Mouse (Mus musculus): ENCODE measurements at regions not wholly inside any gene's neighbourhood (a gene's known extent, or its start where the extent isn't known, plus 50 kb on each side); places are given as distances from the start of the nearest gene placed in this dataset.
"Not testable (repeated sequence)": the region's sequence is repeated elsewhere in the genome, so short reads cannot be mapped to it uniquely, and the experiment has no call there.

DNA sequence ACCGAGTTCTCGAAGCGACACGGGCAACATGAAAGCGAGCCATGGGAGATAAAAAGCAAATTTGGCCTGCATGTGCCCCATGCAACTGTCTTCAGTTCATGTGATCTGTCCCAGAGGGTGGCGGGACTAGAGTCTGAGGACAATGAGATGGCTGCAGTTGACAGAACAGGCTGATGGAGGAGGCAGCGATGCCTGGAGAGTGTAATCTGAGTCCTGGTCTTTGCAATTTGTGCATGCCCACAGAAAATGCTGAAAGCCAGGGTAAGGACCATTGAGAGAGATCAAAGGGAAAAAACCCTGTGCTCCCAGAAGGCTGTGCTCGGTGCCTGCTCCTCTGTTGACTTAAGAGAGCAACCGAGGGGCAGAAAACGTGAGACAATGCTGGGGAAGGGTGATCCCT lies 624.8 kb upstream of the BB014433 start:
- DNase-seq (ENCODE audit: low read depth, low spot score), result no peak

DNA sequence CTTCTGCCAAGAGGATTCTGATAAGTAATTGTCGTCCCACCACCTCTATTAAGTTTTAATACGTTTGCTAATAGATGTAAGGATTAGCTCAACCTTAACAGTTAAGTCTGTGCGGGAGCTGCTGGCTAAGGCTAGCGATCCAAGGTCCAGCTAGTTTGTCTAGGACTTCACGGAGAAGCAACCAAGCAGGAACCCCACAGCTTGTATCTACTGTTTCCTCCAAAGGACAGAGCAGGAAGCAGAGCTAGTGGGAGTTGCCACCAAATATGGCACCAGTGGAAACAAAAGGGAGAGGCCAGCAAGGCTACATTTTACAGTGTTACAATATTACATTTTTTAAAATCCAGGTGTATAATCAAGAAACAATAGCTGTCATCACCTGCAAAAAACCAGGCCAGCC lies 624.4 kb upstream of the BB014433 start:
- no peak for DNase-seq (ENCODE audit: low read depth, low spot score)

DNA sequence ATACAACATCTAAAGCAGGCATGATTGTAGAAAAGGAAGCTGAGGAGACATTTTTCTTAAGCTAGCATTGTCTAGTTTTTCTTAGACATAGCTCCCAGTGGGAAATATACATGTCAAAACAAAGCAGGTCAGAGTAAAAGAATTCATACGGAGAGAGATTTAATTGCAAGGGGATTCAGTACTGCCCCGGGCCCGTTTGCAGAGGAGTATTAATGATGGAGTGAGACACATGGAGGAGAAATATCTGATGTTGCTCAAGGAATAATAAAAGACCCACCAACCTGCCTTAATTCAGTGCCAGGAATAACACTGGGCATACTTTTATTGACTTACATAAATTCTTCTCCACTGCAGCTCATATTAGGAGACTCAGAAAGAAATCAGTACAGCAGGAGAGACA lies 623.6 kb upstream of the BB014433 start:
- no peak for DNase-seq (ENCODE audit: low read depth, low spot score)

DNA sequence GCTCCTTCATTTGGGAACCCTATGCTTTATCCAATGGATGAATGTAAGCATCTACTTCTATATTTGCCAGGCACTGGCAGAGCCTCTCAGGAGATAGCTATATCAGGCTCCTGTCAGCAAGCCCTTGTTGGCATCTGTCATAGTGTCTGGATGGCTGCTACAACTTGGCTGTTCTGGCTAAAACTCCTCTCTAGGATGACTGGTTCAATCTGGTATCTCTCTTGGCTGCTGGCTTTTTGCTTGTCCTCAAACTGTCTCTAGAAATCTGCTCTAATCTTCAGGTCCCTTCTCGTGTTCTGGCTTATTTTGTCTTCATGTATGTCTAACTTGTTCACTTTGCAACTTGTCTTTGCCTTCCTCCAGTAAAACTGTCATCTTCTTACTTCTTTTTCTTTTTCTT lies 614.7 kb upstream of the BB014433 start:
- no peak for DNase-seq (ENCODE audit: low read depth, low spot score)

DNA sequence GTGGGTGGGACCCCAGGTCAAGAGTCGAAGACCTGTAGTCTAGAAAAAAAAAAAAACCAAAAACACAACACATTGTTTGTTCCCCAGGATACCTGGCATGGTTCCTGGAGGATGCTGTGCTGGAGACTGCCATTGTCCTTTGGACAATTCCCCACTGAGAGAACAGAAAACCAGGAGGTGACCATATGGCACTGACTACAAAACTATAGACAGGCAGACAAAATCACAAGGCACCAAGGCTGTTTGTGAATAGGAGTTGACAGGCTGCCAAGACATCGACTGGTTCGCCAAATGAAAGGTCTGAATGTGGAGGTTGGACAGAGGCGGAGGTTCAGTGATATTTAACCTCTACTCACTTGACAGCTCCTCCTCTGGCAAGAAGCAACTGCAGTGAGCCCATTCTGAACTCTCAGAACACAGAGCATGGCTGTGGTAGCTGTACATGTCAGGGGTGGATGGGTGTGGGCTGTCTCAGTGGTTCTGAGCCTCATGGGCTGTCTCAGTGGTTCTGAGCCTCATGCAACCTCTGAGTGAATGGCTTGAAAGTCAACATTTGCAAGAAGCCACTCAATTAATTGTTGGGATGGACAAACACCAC lies 589.0 kb upstream of the BB014433 start:
- no peak for DNase-seq (ENCODE audit: low read depth, low spot score)

DNA sequence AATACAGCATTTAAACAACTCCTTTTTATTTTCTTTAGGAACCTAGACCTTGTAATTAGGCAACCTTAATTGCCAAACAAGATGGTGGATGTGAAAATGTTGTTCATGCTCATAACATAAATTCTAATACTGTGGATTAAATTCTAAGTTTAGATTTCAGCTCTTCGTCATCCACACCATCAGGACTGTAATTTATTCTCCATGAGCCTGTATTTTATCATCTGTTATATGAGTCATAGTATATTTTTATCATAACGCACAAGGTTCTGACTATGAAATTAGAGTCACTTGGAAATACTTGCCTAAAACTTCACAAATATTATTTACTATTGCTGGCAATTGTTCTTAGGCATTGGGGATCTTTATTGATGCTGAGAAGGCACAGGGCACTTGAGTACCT lies 582.7 kb upstream of the BB014433 start:
- no peak for DNase-seq (ENCODE audit: low read depth, low spot score)

DNA sequence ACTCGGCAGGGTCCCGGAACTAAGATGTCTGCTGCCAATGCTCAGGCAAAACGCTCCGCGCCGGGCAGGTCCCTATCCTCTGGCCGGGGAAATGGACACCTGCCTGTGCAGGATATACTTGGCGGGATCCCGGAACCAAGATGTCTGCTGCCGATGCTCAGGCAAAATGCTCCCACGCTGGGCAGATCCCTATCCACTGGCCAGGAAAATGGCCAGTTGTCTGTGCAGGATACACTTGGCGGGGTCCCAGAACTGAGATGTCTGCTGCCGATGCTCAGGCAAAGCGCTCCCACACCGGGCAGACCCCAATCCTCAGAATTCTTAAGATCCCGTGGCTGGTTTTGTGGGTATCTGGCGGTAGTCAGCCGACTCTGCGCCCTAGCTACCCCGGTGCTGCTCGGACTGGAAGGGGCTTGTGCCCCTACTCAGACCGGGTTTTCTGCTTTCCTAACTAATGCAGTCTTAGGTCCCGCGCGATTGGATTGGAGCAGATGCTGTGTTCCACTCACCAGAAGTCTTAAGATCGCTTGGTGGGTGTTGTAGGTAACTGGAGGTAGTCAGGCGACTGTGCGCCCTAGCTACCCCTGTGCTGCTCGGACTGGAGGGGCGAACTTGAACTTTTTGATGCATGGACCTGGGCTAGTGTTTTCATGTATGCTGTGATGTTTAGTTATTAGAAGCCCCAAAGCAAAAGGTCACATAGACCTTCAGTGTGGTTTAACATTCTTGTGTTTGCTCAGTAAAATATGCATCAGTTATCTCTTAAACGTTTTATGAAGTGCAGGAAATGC lies 577.9 kb upstream of the BB014433 start:
- DNase-seq (ENCODE audit: low read depth, low spot score), result not testable (repeated sequence)

DNA sequence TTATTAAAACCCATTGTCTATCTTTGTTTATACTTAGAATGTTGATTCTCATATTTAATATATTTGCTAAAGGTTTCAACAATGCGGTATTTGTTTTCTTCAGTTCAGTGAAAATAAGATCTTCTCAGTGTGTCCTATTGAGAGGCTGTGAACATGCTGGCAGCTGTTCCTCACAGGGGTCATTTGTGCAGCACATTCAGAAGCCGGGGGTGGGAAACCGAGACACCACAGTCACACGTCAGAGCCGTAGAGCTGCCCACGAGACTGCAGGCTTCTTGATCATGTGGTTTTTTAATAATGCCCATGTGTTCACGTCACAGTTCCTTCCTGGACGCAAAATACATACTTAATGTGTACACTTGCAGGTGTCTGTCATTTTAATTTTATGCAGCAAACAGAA lies 564.3 kb upstream of the BB014433 start:
- no peak for DNase-seq (ENCODE audit: low read depth, low spot score)

DNA sequence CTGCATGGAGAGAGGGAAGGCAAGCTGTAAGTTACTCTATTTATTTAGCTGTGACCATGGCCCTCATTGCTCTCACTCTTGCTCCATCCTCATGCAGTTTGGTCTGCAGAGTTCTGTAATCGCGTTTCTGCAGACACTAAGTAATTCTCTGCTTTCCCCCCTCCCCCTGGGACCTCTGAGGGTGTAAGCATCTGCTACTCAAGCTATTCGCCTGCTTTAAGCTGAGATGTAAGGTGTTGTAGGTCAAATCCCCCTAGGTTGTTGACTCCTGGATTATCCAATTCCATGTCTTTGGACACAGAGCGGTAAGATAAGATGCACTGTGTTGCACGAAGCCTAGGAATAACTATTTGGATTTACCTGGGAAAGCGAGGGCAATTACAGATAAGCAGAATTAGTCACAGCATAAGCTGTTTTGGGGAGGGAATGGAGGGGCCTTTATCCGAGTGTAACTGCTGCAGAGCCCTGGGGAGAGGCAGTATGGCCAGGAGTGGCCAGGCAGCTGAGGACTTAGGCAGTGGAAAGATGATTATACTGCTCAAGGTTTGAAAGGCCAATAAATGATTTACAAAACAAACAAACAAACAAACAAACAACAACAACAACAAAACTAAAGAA lies 561.8 kb upstream of the BB014433 start:
- no peak for DNase-seq (ENCODE audit: low read depth, low spot score)

DNA sequence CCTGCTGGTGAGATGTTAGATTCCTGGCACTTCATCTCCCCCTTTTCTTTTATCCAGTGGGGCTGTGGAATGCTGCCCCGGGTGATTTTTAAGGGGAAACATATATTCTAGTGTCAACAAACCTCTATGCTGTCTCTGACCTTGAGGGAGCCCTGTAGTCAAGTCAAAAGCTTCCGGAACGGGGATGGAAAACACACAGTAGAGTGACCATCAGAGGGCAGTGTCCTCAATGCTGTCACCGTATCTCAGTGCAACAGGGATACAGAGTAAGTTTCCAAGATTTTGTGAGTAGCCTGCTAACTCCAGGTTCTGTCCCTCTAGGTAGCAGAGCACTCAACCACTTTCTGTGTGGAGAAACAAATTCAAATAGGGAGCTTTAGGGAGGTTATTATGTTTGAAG lies 555.7 kb upstream of the BB014433 start:
- DNase-seq (ENCODE audit: low read depth, low spot score), result no peak

DNA sequence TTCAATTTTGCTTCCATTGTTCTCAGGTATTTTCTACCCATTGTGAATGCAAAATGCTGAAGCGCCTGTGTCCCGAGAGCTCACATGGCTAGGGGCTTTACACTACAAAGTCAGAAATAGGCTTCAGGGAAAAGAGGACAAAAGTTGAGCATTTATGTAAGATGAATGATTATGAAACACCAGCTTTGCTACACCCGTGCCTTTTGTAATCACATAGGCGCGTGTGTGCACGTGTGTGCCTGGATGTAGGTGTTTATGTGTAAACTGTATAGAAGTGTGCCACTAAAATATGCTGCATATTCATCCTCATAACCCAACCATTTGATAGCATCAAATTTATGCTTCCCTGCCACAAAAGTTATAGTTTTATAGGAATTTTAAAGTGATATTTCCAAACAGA lies 547.2 kb upstream of the BB014433 start:
- DNase-seq (ENCODE audit: low read depth, low spot score), result no peak

DNA sequence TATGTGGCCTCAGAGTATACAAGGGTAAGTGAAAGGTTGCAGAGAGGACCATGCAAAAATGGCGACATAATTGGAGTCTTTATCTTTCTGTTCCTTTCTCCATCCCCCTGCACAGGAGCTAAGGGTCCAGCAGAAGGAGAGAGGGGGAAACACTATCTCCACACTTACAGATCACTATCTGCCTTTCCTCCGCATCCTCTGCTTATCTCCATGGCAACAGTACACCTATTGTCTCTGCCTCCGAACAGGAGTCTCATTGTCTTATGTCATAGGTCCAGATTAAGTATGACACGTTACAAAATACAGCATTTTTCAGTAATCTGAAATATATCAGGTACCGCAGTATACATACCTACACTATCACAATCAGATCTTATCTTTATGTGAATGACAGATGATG lies 537.9 kb upstream of the BB014433 start:
- DNase-seq (ENCODE audit: low read depth, low spot score), result no peak

DNA sequence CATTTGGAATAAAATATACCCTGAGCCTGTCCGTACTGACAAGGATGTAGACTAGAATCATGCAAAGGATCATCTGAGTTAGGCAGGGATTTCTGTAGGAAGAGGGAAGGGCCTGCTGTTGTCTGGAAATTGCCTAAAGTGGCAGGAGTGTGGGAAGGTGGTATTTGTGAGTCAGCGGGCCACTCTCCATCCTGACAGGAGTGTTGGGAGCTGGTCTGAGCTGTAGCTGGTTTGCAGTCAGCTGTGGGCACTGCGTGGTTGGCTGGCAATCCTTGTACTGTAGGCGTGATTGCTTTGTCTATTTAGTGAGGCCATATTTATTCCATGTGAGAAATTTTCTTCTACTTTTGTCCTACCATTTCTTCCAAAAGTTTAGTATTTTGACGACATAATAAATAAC lies 524.2 kb upstream of the BB014433 start:
- DNase-seq (ENCODE audit: low read depth, low spot score), result no peak

DNA sequence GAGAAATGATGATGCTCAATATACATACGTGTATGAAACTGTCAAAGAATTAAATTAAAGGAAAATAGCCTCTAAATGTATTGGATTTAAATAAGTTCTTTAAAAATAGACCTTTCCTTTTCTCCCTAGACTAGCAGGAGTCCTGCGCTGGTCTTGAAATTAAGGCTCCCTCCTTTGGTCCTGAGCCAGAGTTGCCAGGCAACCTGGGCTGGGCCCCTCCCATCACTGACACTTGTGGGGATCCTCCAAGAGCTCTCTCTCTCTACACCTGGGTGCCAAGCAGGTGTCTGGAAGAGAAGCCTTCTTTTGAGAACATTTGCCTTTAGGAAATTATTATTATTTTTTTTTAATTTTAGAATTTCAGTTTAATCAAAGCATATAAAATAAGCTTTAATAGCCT lies 521.9 kb upstream of the BB014433 start:
- DNase-seq (ENCODE audit: low read depth, low spot score), result no peak

DNA sequence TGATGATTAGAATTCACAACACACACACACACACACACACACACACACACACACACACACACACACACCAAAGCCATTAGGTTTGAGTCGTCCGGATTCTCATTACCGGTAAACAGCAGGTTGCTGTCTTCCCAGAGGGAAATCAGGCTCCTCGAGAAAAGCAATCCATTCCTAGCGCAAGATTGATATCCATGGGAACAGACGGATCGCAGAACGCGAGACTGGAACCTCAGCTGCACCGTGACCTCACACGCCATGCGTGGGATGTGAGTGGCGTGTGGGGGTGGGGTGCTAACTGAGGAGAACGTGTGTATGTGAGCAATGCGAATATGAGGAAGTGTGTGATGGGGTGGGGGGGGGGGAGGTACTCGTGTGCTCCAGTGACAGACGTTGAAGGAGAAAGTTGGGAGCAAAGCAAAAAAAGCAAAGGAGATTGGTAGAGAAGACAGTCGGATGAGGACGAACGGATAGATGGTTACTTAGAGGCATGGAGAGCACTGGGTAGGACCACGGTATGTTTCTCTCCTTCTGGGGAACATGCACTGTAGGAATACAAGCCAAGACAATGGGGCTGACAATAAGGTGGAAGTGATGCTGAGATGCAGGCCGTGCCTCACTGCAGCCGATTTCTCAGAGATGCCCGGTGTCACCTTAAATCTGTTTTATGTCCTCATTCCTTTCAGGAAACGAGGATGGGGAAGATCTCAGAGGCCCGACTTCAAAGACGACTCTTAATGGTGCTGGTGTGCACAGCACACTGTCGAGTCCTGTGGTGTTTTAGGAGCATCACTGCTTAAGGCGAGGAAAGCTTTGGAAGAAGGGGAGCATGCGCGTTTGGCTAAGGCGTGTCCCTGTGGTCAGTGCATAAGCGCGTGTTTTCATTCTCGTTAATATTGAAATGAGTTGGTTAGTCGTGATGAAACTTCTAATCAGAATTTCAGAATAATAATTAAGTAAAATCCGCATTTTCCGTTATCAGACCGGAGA lies 516.7 kb upstream of the BB014433 start:
- DNase-seq (ENCODE audit: low read depth, low spot score), result no peak

DNA sequence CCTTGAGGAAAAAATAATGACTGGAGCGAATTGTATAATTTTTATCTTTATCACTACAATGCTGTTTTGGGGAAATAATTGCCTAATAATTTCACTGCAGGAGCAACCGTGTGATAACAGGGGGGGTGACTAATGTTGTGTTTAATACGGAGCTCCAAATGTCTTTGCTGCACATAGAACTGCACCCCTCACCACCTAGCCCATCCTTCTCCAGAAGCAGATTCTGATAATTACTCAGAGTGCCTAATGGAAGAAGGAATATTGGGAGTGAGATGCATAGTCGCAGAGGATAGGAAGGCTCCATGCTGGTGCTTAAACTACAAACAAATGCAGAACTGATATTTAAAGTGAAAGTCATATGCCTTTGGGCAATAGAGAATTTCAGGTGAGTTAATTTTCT lies 486.1 kb upstream of the BB014433 start:
- DNase-seq (ENCODE audit: low read depth, low spot score), result no peak

DNA sequence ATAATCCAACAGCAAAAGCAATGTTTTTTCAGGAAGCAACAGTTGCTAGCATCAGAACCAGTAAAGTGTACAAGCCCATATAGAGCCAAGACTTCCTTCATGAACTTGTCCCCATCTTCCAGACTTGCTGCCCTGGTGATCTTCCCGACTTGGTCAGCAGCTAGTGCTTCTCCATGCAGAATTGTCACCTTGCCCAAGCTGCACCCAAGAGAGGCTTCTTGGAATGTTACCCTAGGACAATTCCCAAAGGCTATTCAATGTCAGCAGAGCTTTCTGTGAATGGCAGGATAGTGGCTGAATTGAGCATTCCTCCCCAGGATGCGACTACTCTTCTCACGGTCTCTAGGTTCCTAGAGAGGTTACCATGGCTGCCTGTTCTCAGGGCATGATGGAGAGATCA lies 479.6 kb upstream of the BB014433 start:
- no peak for DNase-seq (ENCODE audit: low read depth, low spot score)

DNA sequence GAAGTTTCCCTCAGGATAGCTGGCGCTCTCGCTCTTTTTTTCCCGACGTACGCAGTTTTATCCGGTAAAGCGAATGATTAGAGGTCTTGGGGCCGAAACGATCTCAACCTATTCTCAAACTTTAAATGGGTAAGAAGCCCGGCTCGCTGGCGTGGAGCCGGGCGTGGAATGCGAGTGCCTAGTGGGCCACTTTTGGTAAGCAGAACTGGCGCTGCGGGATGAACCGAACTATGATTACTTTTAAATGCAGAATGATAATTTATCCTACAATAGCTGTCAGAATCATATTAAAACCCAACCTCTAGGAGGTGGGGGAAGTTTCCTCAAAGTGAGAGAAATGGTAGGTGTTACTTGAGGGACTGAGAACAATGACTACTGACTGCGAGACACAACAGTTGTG lies 474.0 kb upstream of the BB014433 start:
- DNase-seq (ENCODE audit: low read depth, low spot score), result not testable (repeated sequence)

DNA sequence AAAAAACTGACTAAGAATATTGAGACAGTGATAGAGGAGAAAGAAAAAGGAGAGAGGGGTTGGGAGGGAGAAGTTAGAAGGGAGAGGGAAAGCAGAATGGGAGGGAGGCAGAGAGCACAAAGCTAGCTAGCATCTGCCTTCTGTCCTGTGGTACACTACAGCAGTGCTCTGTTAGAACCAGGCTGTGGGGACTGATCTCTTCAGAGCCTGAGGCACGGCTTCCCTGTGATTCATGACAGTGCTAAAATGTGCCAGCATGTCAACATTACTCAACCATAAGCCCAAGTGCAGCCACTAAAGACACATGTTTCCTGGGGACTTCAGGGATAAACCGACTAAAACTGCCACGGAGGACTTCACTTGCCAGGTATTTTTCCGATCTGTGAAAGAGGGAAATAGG lies 455.1 kb upstream of the BB014433 start:
- DNase-seq (ENCODE audit: low read depth, low spot score), result no peak

DNA sequence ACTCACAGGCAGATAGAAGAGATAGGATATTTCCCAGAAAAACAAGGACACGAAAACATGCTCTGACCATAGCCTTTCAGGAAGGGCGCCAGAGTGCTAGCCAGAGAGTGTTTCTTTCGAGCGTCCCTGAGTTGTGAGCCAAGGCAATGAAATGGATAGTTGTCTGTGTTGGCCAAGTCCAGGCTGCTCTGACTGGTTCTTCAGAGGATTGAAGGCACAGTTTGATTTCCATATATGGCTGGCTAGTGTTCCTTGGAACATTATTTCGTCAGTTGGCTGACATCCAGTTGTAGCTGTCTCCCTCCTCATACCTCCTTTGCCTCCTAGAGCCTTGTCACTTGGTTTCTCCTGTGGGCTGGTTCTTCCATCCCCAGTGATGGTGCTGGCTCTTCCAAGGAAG lies 451.7 kb upstream of the BB014433 start:
- no peak for DNase-seq (ENCODE audit: low read depth, low spot score)

DNA sequence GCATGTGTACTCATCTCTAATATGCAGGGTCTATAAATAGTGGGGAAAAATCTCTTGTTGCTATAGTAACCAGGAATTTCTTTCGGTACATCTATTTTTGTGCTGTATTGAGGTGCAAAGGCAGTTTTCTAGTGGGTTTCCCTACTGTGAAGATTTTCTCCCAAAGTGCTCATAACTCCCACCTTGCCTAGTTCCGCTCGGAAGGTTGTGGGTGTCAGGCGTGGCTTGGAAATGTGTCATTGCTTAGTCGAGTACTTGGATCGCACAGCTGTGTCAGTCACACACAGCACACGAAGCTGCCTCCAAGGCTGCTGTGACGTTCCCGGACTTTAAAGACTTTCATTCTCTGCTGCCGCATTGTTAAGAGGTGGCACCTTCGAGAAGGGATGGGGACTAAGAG lies 450.4 kb upstream of the BB014433 start:
- DNase-seq (ENCODE audit: low read depth, low spot score), result no peak

DNA sequence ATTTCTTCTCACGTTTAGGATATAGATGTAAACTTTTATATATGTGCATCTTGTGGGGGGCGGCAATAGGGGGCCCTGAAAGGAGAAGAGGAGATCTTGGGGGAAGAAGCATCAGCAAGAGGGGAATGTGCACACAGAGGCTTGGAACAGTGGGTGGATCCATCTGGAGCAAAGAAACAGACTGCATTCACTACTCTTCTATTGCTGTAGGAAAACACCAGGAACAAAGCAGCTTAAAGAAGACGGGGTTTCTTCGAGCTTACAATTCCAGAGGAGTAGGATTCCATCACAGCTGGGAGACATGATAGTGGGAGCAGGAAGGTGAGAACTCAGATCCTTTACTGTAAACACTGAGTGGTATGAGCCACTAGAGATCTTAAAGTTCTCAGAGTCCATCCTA lies 444.9 kb upstream of the BB014433 start:
- no peak for DNase-seq (ENCODE audit: low read depth, low spot score)

Measured in A20 (cell line).